Mouse (Mus musculus) skeletal muscle tissue, postnatal 0 days (tissue): ENCODE measurements around the gene Olfr129. TPM values are rescaled to one million over a fixed set of nuclear protein-coding genes. Genes with fewer than 3 reads are reported as not detected.

Source experiments
- polyA plus RNA-seq: library from polyadenylated mRNA; unstranded; fragments of >200 nt; fragmentation: Nextera tagmentation; extraction: Ambion mirVana; gene quantifications from 2 replicates; pipeline ENCODE4 v1.2.1, GENCODE M21; 2015

Olfr129 gene
- not detected in 2 replicates for polyA plus RNA-seq

GRCm38 (mm10) chr17:38059979-38060378 lies at the start of gene Olfr129:
Gene Olfr129 (minus strand): TSS chr17:38060079.

GRCm38 (mm10) chr17:38088593-38088992 lies 28.7 kb upstream of the Olfr129 start, which contains the start of gene Olfr131:
Gene Olfr131 (minus strand): TSS chr17:38088693.

GRCm38 (mm10) chr17:38063621-38064020 lies 3.7 kb upstream of the Olfr129 start, which contains the start of gene Olfr130:
Gene Olfr130 (plus strand): TSS chr17:38063921.

Other genes starting within 250 kb of the Olfr129 start
- gene Olfr125, start 227.1 kb downstream of the Olfr129 start, polyA plus RNA-seq: not detected in 2 replicates
- gene Olfr126, start 212.6 kb downstream of the Olfr129 start, polyA plus RNA-seq: not detected in 2 replicates
- gene Olfr127, start 159.6 kb downstream of the Olfr129 start, polyA plus RNA-seq: not detected in 2 replicates
- not detected in 2 replicates for gene Olfr128, start 139.5 kb downstream of the Olfr129 start, polyA plus RNA-seq
- not detected in 2 replicates for gene Olfr761, start 107.0 kb downstream of the Olfr129 start, polyA plus RNA-seq
- gene Olfr130, start 3.8 kb upstream of the Olfr129 start, polyA plus RNA-seq: not detected in 2 replicates
- not detected in 2 replicates for gene Olfr131, start 28.6 kb upstream of the Olfr129 start, polyA plus RNA-seq
- gene Olfr132, start 74.4 kb upstream of the Olfr129 start, polyA plus RNA-seq: not detected in 2 replicates
- not detected in 2 replicates for gene Olfr133, start 85.2 kb upstream of the Olfr129 start, polyA plus RNA-seq
- gene Olfr134, start 111.3 kb upstream of the Olfr129 start, polyA plus RNA-seq: not detected in 2 replicates
- not detected in 2 replicates for gene Olfr135, start 144.3 kb upstream of the Olfr129 start, polyA plus RNA-seq
- not detected in 2 replicates for gene Olfr138, start 201.0 kb upstream of the Olfr129 start, polyA plus RNA-seq
- not detected in 2 replicates for gene Olfr137, start 247.5 kb upstream of the Olfr129 start, polyA plus RNA-seq